Mouse (Mus musculus) heart, adult 2 months (tissue): Measurements from ENCODE around the gene Gm45062. TPM values are rescaled to one million over a fixed set of nuclear protein-coding genes. Genes with fewer than 3 reads are reported as not detected.

Source experiments
- DNase-seq, 2 experiments: peaks; one replicate each; pipeline ENCODE4 v3.0.0; 2021
- H3K27ac ChIP-seq: fragments of 200-600 bp; 2 replicates; pipeline ENCODE4 v1.8.1; 2022
- H3K27me3 ChIP-seq: fragments of 200-500 bp; 2 replicates; pipeline ENCODE4 v1.6.1; 2012; ENCODE audit warnings: mild to moderate bottlenecking, low read length, inconsistent platforms, mixed read lengths; ENCODE audit not compliant: control insufficient read depth, insufficient read depth
- H3K36me3 ChIP-seq: fragments of 200-500 bp; 2 replicates; pipeline ENCODE4 v1.6.1; 2012; ENCODE audit warnings: low read length, inconsistent platforms; ENCODE audit not compliant: control insufficient read depth, insufficient read depth
- H3K4me1 ChIP-seq: fragments of 200-500 bp; 2 replicates; pipeline ENCODE4 v1.6.1; 2011; ENCODE audit warnings: low read length; ENCODE audit not compliant: control insufficient read depth, insufficient read depth
- H3K4me3 ChIP-seq: fragments of 200-600 bp; 2 replicates; pipeline ENCODE4 v1.8.1; 2022
- H3K79me2 ChIP-seq: fragments of 200-500 bp; replicated peaks from 2 replicates; pipeline ENCODE4 v1.6.1; 2012; ENCODE audit warnings: mild to moderate bottlenecking, inconsistent platforms, low read length, moderate library complexity, mixed read lengths; ENCODE audit not compliant: control insufficient read depth, insufficient read depth
- H3K9ac ChIP-seq: fragments of 200-500 bp; 2 replicates; pipeline ENCODE4 v1.6.1; 2012; ENCODE audit warnings: low read depth, mild to moderate bottlenecking, control low read depth, inconsistent platforms, low read length, mixed read lengths
- CTCF ChIP-seq: fragments of 200-600 bp; IDR thresholded peaks from 2 replicates; pipeline ENCODE4 v1.8.1; 2022; ENCODE audit warnings: antibody characterized with exemption, mild to moderate bottlenecking, moderate library complexity
- EP300 ChIP-seq: fragments of 200-500 bp; IDR thresholded peaks from 2 replicates; pipeline ENCODE4 v1.6.1; 2011; ENCODE audit warnings: low read depth, low read length, control low read depth; ENCODE audit not compliant: insufficient read depth
- POLR2A ChIP-seq: fragments of 200-500 bp; IDR thresholded peaks from 2 replicates; pipeline ENCODE4 v1.6.1; 2011; ENCODE audit warnings: mild to moderate bottlenecking, low read depth, low read length, control low read depth; ENCODE audit not compliant: insufficient read depth
- WGBS: fragments of 180-500 bp; shearing (Covaris S2); methylation state at CpG from one replicate; pipeline ENCODE4 v1.1.7; 2018; 5-methylcytosine and 5-hydroxymethylcytosine counted together
- intact Hi-C: fragments of 180-260 bp; cut with DNase I; formaldehyde crosslinking; loops from one replicate; pipeline ENCODE4 v1.15.1; 2025
- polyA plus RNA-seq: library from polyadenylated mRNA; depleted of rRNA; stranded (reverse); fragments of >200 nt; gene quantifications from 2 replicates; pipeline ENCODE4 v1.2.3, GENCODE M21; 2012; rRNA removed
- total RNA-seq, 2 experiments: library from RNA; stranded (reverse); gene quantifications; 2 replicates each; pipeline ENCODE4 v1.2.3; 2021

Gm45062 gene
- total and polyA plus RNA-seq, 3 experiments = 0.57 to 1.9 TPM; not detected in 1

- Histone ChIP-seq H3K9ac (no peak overlapping the region), H3K36me3 (no peaks in the 10 kb centered on the region), H3K27me3 (no peaks in the 10 kb centered on the region), H3K4me1 (no peaks in the 10 kb centered on the region), H3K79me2 (no peaks in the 10 kb centered on the region), H3K27ac (no peak overlapping the region), H3K4me3 (no peak overlapping the region)
- no peak for TF ChIP-seq CTCF
- TF ChIP-seq EP300 = no peak
- no peak for TF ChIP-seq POLR2A
- intact Hi-C loops = no loop called here
- DNase-seq = no peak
- 64% methylated on average over 4 of the region's 4 CpGs for WGBS
Measured at GRCm38 (mm10) chr6:8638899-8639298, 379.6 kb downstream of the Gm45062 start.

- Histone ChIP-seq H3K9ac (no peak overlapping the region), H3K36me3 (no peaks in the 10 kb centered on the region), H3K79me2 (no peaks in the 10 kb centered on the region), H3K27ac (no peak overlapping the region), H3K27me3 (no peaks in the 10 kb centered on the region), H3K4me1 (no peaks in the 10 kb centered on the region), H3K4me3 (no peak overlapping the region)
- DNase-seq = no peak
- TF ChIP-seq POLR2A (no peak), EP300 (no peak)
- intact Hi-C loops = no loop called here
- WGBS = 83% methylated on average over 2 of the region's 2 CpGs
Measured at GRCm38 (mm10) chr6:8639526-8639925, 380.3 kb downstream of the Gm45062 start.

GRCm38 (mm10) chr6:8640863-8641262 is 381.6 kb downstream of the Gm45062 start:
- H3K27me3 ChIP-seq = no peaks in the 10 kb centered on the region
- H3K27ac ChIP-seq = no peak overlapping the region
- H3K4me3 ChIP-seq = no peak overlapping the region
- H3K9ac ChIP-seq = no peak overlapping the region
- no peaks in the 10 kb centered on the region for H3K36me3 ChIP-seq
- intact Hi-C loops = no loop called here
- 86% methylated on average over 5 of the region's 5 CpGs for whole genome bisulfite sequencing
- DNase-seq = no peak
- H3K4me1 ChIP-seq = no peaks in the 10 kb centered on the region
- no peaks in the 10 kb centered on the region for H3K79me2 ChIP-seq
- TF ChIP-seq EP300 (no peak), CTCF (no peak), POLR2A (no peak)

GRCm38 (mm10) chr6:8644703-8645102 is 385.5 kb downstream of the Gm45062 start:
- H3K4me3 ChIP-seq = no peak overlapping the region
- no peaks in the 10 kb centered on the region for H3K36me3 ChIP-seq
- TF ChIP-seq EP300 = no peak
- TF ChIP-seq POLR2A = no peak
- TF ChIP-seq CTCF = no peak
- no peaks in the 10 kb centered on the region for H3K79me2 ChIP-seq
- intact Hi-C loops = no loop called here
- DNase-seq = no peak
- H3K9ac ChIP-seq = no peak overlapping the region
- no peaks in the 10 kb centered on the region for H3K4me1 ChIP-seq
- H3K27ac ChIP-seq = no peak overlapping the region
- 84% methylated on average over 10 of the region's 10 CpGs for WGBS
- no peaks in the 10 kb centered on the region for H3K27me3 ChIP-seq

- TF ChIP-seq CTCF = no peak
- TF ChIP-seq EP300 = no peak
- TF ChIP-seq POLR2A = no peak
- Histone ChIP-seq H3K79me2 (no peaks in the 10 kb centered on the region), H3K27ac (no peak overlapping the region), H3K9ac (no peak overlapping the region), H3K27me3 (no peaks in the 10 kb centered on the region), H3K4me1 (no peaks in the 10 kb centered on the region), H3K4me3 (no peak overlapping the region), H3K36me3 (no peaks in the 10 kb centered on the region)
- 85% methylated on average over 2 of the region's 2 CpGs for WGBS
- DNase-seq = no peak
- intact Hi-C loops = no loop called here
Measured at GRCm38 (mm10) chr6:8645708-8646107, 386.5 kb downstream of the Gm45062 start.

Other genes starting within 250 kb of the Gm45062 start
- gene Col28a1, start 66.8 kb upstream of the Gm45062 start, total RNA-seq = under 1 TPM; 0.32 to 0.70 TPM
- 0.27 and 0.35 TPM in 2 replicates for gene Col28a1, start 66.8 kb upstream of the Gm45062 start, polyA plus RNA-seq
- gene Mios, start 50.2 kb upstream of the Gm45062 start, total RNA-seq = 10 to 100 TPM; 15.9 to 19.0 TPM
- 3.2 and 5.0 TPM in 2 replicates for gene Mios, start 50.2 kb upstream of the Gm45062 start, polyA plus RNA-seq
- 10 to 100 TPM; 16.5 to 18.6 TPM for gene Rpa3, start 277 bp upstream of the Gm45062 start, total RNA-seq
- gene Rpa3, start 277 bp upstream of the Gm45062 start, polyA plus RNA-seq = 4.5 and 7.2 TPM in 2 replicates
- 10 to 100 TPM; 12.5 to 14.0 TPM for gene Umad1, start 162 bp upstream of the Gm45062 start, total RNA-seq
- gene Umad1, start 162 bp upstream of the Gm45062 start, polyA plus RNA-seq = 7.3 and 10.6 TPM in 2 replicates